Mouse (Mus musculus): Measurements from ENCODE around the gene Gramd1b. TPM values are rescaled to one million over a fixed set of nuclear protein-coding genes. Genes with fewer than 3 reads are reported as not detected.

Gene Gramd1b
- polyA plus RNA-seq, 1 experiment from 2014 or later = 8.5 TPM

GRCm38 (mm10) chr9:40458559-40459303 lies 72.5 kb downstream of the Gramd1b start:
- Histone ChIP-seq H3K27ac (ENCODE audit: low read depth, low read length) (no peak overlapping the region), H3K4me3 (ENCODE audit: low read depth, low read length) (no peak overlapping the region), H3K4me2 (no peak overlapping the region), H3K27me3 (ENCODE audit: control insufficient read depth, insufficient read depth, low read length) (no peaks in the 10 kb centered on the region), H3K36me3 (ENCODE audit: control insufficient read depth, insufficient read depth, low read length) (no peaks in the 10 kb centered on the region), H3K9ac (ENCODE audit: low read depth, low read length) (no peak overlapping the region), H3K4me1 (ENCODE audit: control insufficient read depth, insufficient read depth, low read length) (peaks cover 16% of the 10 kb centered on the region; the same call in 1 of the 2 replicates), H3K9me3 (replicated peaks; ENCODE audit: control insufficient read depth, low read length) (no peaks in the 10 kb centered on the region)
- WGBS (ENCODE audit: insufficient replicate concordance) = 61% methylated on average over 4 of the region's 4 CpGs
- no peak for ATAC-seq (replicated peaks; ENCODE audit: insufficient number of reproducible peaks, low FRiP score, low TSS enrichment)

GRCm38 (mm10) chr9:40457448-40457847 lies 73.7 kb downstream of the Gramd1b start:
- H3K4me3 ChIP-seq (ENCODE audit: low read depth, low read length) = no peak overlapping the region
- no peaks in the 10 kb centered on the region for H3K27me3 ChIP-seq (ENCODE audit: control insufficient read depth, insufficient read depth, low read length)
- H3K4me2 ChIP-seq = no peak overlapping the region
- H3K27ac ChIP-seq (ENCODE audit: low read depth, low read length) = no peak overlapping the region
- WGBS (ENCODE audit: insufficient replicate concordance) = 48% methylated on average over 5 of the region's 5 CpGs
- H3K4me1 ChIP-seq (ENCODE audit: control insufficient read depth, insufficient read depth, low read length) = peaks cover 16% of the 10 kb centered on the region; the same call in 1 of the 2 replicates
- H3K9me3 ChIP-seq (replicated peaks; ENCODE audit: control insufficient read depth, low read length) = no peaks in the 10 kb centered on the region
- no peaks in the 10 kb centered on the region for H3K36me3 ChIP-seq (ENCODE audit: control insufficient read depth, insufficient read depth, low read length)
- no peak overlapping the region for H3K9ac ChIP-seq (ENCODE audit: low read depth, low read length)
- ATAC-seq (replicated peaks; ENCODE audit: insufficient number of reproducible peaks, low FRiP score, low TSS enrichment) = no peak

GRCm38 (mm10) chr9:40456191-40456590 lies 75.0 kb downstream of the Gramd1b start:
- Histone ChIP-seq H3K9ac (ENCODE audit: low read depth, low read length) (peak overlapping the region; percentile 85), H3K27me3 (ENCODE audit: control insufficient read depth, insufficient read depth, low read length) (no peaks in the 10 kb centered on the region), H3K4me1 (ENCODE audit: control insufficient read depth, insufficient read depth, low read length) (peaks cover 14% of the 10 kb centered on the region; the same call in 1 of the 2 replicates), H3K4me2 (peak overlapping the region; percentile 94), H3K9me3 (replicated peaks; ENCODE audit: control insufficient read depth, low read length) (no peaks in the 10 kb centered on the region), H3K4me3 (ENCODE audit: low read depth, low read length) (peak overlapping the region; percentile 80), H3K27ac (ENCODE audit: low read depth, low read length) (peak overlapping the region; percentile 89), H3K36me3 (ENCODE audit: control insufficient read depth, insufficient read depth, low read length) (no peaks in the 10 kb centered on the region)
- ATAC-seq (replicated peaks; ENCODE audit: insufficient number of reproducible peaks, low FRiP score, low TSS enrichment) = peak; percentile 74
- 1% methylated on average over 7 of the region's 7 CpGs for WGBS (ENCODE audit: insufficient replicate concordance)

GRCm38 (mm10) chr9:40455336-40456185 lies 75.6 kb downstream of the Gramd1b start:
- peak overlapping the region; percentile 94 for H3K4me2 ChIP-seq
- ATAC-seq (replicated peaks; ENCODE audit: insufficient number of reproducible peaks, low FRiP score, low TSS enrichment) = peak; percentile 19; the same call in 1 of the 2 replicates
- peaks cover 7% of the 10 kb centered on the region; the same call in 1 of the 2 replicates for H3K4me1 ChIP-seq (ENCODE audit: control insufficient read depth, insufficient read depth, low read length)
- H3K9ac ChIP-seq (ENCODE audit: low read depth, low read length) = peak overlapping the region; percentile 85
- WGBS (ENCODE audit: insufficient replicate concordance) = under 1% methylated on average over 75 of the region's 77 CpGs
- peak overlapping the region; percentile 89 for H3K27ac ChIP-seq (ENCODE audit: low read depth, low read length)
- no peaks in the 10 kb centered on the region for H3K27me3 ChIP-seq (ENCODE audit: control insufficient read depth, insufficient read depth, low read length)
- H3K9me3 ChIP-seq (replicated peaks; ENCODE audit: control insufficient read depth, low read length) = no peaks in the 10 kb centered on the region
- no peaks in the 10 kb centered on the region for H3K36me3 ChIP-seq (ENCODE audit: control insufficient read depth, insufficient read depth, low read length)
- peak overlapping the region; percentile 80 for H3K4me3 ChIP-seq (ENCODE audit: low read depth, low read length)

GRCm38 (mm10) chr9:40455020-40455335 lies 76.2 kb downstream of the Gramd1b start:
- H3K36me3 ChIP-seq (ENCODE audit: control insufficient read depth, insufficient read depth, low read length) = no peaks in the 10 kb centered on the region
- H3K9me3 ChIP-seq (replicated peaks; ENCODE audit: control insufficient read depth, low read length) = no peaks in the 10 kb centered on the region
- ATAC-seq (replicated peaks; ENCODE audit: insufficient number of reproducible peaks, low FRiP score, low TSS enrichment) = no peak
- peak overlapping the region; percentile 85 for H3K9ac ChIP-seq (ENCODE audit: low read depth, low read length)
- H3K27me3 ChIP-seq (ENCODE audit: control insufficient read depth, insufficient read depth, low read length) = no peaks in the 10 kb centered on the region
- H3K4me2 ChIP-seq = peak overlapping the region; percentile 94
- H3K4me3 ChIP-seq (ENCODE audit: low read depth, low read length) = peak overlapping the region; percentile 80
- peak overlapping the region; percentile 89 for H3K27ac ChIP-seq (ENCODE audit: low read depth, low read length)
- 1% methylated on average over 8 of the region's 8 CpGs for WGBS (ENCODE audit: insufficient replicate concordance)
- H3K4me1 ChIP-seq (ENCODE audit: control insufficient read depth, insufficient read depth, low read length) = peaks cover 2% of the 10 kb centered on the region; the same call in 1 of the 2 replicates

- Histone ChIP-seq H3K36me3 (ENCODE audit: control insufficient read depth, insufficient read depth, low read length) (no peaks in the 10 kb centered on the region), H3K4me1 (ENCODE audit: control insufficient read depth, insufficient read depth, low read length) (peaks cover 2% of the 10 kb centered on the region; the same call in 1 of the 2 replicates), H3K27me3 (ENCODE audit: control insufficient read depth, insufficient read depth, low read length) (no peaks in the 10 kb centered on the region), H3K4me3 (ENCODE audit: low read depth, low read length) (peak overlapping the region; percentile 80), H3K9ac (ENCODE audit: low read depth, low read length) (no peak overlapping the region), H3K9me3 (replicated peaks; ENCODE audit: control insufficient read depth, low read length) (no peaks in the 10 kb centered on the region), H3K4me2 (peak overlapping the region; percentile 94), H3K27ac (ENCODE audit: low read depth, low read length) (no peak overlapping the region)
- no peak for ATAC-seq (replicated peaks; ENCODE audit: insufficient number of reproducible peaks, low FRiP score, low TSS enrichment)
- WGBS (ENCODE audit: insufficient replicate concordance) = 80% methylated on average over 6 of the region's 6 CpGs
Observed at GRCm38 (mm10) chr9:40453889-40454288, 77.3 kb downstream of the Gramd1b start.

- no peaks in the 10 kb centered on the region for H3K9me3 ChIP-seq (replicated peaks; ENCODE audit: control insufficient read depth, low read length)
- H3K4me3 ChIP-seq (ENCODE audit: low read depth, low read length) = no peak overlapping the region
- 70% methylated on average over 5 of the region's 5 CpGs for WGBS (ENCODE audit: insufficient replicate concordance)
- no peaks in the 10 kb centered on the region for H3K36me3 ChIP-seq (ENCODE audit: control insufficient read depth, insufficient read depth, low read length)
- peaks cover 2% of the 10 kb centered on the region; the same call in 1 of the 2 replicates for H3K4me1 ChIP-seq (ENCODE audit: control insufficient read depth, insufficient read depth, low read length)
- ATAC-seq (replicated peaks; ENCODE audit: insufficient number of reproducible peaks, low FRiP score, low TSS enrichment) = no peak
- H3K27ac ChIP-seq (ENCODE audit: low read depth, low read length) = no peak overlapping the region
- H3K9ac ChIP-seq (ENCODE audit: low read depth, low read length) = no peak overlapping the region
- no peak overlapping the region; the same call in 1 of the 2 replicates for H3K4me2 ChIP-seq
- no peaks in the 10 kb centered on the region for H3K27me3 ChIP-seq (ENCODE audit: control insufficient read depth, insufficient read depth, low read length)
Observed at GRCm38 (mm10) chr9:40452208-40452607, 79.0 kb downstream of the Gramd1b start.

- Histone ChIP-seq H3K4me1 (ENCODE audit: control insufficient read depth, insufficient read depth, low read length) (no peaks in the 10 kb centered on the region; the same call in 1 of the 2 replicates), H3K4me3 (ENCODE audit: low read depth, low read length) (no peak overlapping the region), H3K27me3 (ENCODE audit: control insufficient read depth, insufficient read depth, low read length) (no peaks in the 10 kb centered on the region), H3K36me3 (ENCODE audit: control insufficient read depth, insufficient read depth, low read length) (no peaks in the 10 kb centered on the region), H3K9me3 (replicated peaks; ENCODE audit: control insufficient read depth, low read length) (no peaks in the 10 kb centered on the region), H3K27ac (ENCODE audit: low read depth, low read length) (no peak overlapping the region), H3K9ac (ENCODE audit: low read depth, low read length) (no peak overlapping the region), H3K4me2 (no peak overlapping the region)
- ATAC-seq (replicated peaks; ENCODE audit: insufficient number of reproducible peaks, low FRiP score, low TSS enrichment) = no peak
- 63% methylated on average over 5 of the region's 5 CpGs for WGBS (ENCODE audit: insufficient replicate concordance)
Observed at GRCm38 (mm10) chr9:40450776-40451175, 80.4 kb downstream of the Gramd1b start.

All from heart, embryonic 11.5 days (tissue).